Mouse (Mus musculus) activated CD4-positive, CD25-positive, alpha-beta regulatory T cell, adult 4 months (primary cell): ENCODE data around the gene Rrp1b. TPM values are rescaled to one million over a fixed set of nuclear protein-coding genes. Genes with fewer than 3 reads are reported as not detected.
"Not testable (repeated sequence)": the region's sequence is repeated elsewhere in the genome, so short reads cannot be mapped to it uniquely, and the experiment has no call there.

Source experiments
- ATAC-seq: one replicate; pipeline ENCODE4 v1.8.0; 2017
- polyA plus RNA-seq, 2 experiments: library from polyadenylated mRNA; unstranded; fragments of 100-300 nt; shearing (Covaris generic); gene quantifications; one replicate each; pipeline ENCODE4 v1.2.1; 2017

Rrp1b gene
- polyA plus RNA-seq, 2 experiments from 2014 or later = 56.3 to 76.7 TPM

- peak; percentile 84 for ATAC-seq
Observed at GRCm38 (mm10) chr17:32091364-32092240, 55.7 kb downstream of the Rrp1b start.

- ATAC-seq = no peak
Observed at GRCm38 (mm10) chr17:32092241-32092619, 56.3 kb downstream of the Rrp1b start.

GRCm38 (mm10) chr17:32092895-32093294 is 57.0 kb downstream of the Rrp1b start:
- no peak for ATAC-seq

- ATAC-seq = no peak
Observed at GRCm38 (mm10) chr17:32097676-32098075, 61.8 kb downstream of the Rrp1b start.

- ATAC-seq = not testable (repeated sequence)
Observed at GRCm38 (mm10) chr17:32098905-32099304, 63.0 kb downstream of the Rrp1b start.

GRCm38 (mm10) chr17:32099574-32099942 is 63.7 kb downstream of the Rrp1b start:
- ATAC-seq = no peak

- ATAC-seq = no peak
Observed at GRCm38 (mm10) chr17:32099943-32100586, 64.2 kb downstream of the Rrp1b start.

GRCm38 (mm10) chr17:32103054-32103453 is 67.2 kb downstream of the Rrp1b start:
- ATAC-seq = no peak

GRCm38 (mm10) chr17:32106358-32106757 is 70.5 kb downstream of the Rrp1b start:
- ATAC-seq = no peak

- no peak for ATAC-seq
Observed at GRCm38 (mm10) chr17:32107877-32108276, 72.0 kb downstream of the Rrp1b start.

- not testable (repeated sequence) for ATAC-seq
Observed at GRCm38 (mm10) chr17:32108320-32109011, 72.6 kb downstream of the Rrp1b start.

GRCm38 (mm10) chr17:32109201-32109940 is 73.5 kb downstream of the Rrp1b start:
- no peak for ATAC-seq

- no peak for ATAC-seq
Observed at GRCm38 (mm10) chr17:32110424-32110823, 74.5 kb downstream of the Rrp1b start.

GRCm38 (mm10) chr17:32110980-32111780 is 75.3 kb downstream of the Rrp1b start:
- ATAC-seq = no peak

Other genes with a start within 250 kb of the Rrp1b start
- gene Sik1, start 180.3 kb upstream of the Rrp1b start, polyA plus RNA-seq = 1 to 10 TPM; 3.2 to 4.1 TPM
- gene Hsf2bp, start 249 bp downstream of the Rrp1b start, polyA plus RNA-seq = 1 to 10 TPM; 1.1 to 2.0 TPM
- gene Notch3, start 130.8 kb downstream of the Rrp1b start, polyA plus RNA-seq = not detected
- gene Ephx3, start 153.4 kb downstream of the Rrp1b start, polyA plus RNA-seq = not detected
- gene Brd4, start 248.6 kb downstream of the Rrp1b start, polyA plus RNA-seq = 10 to 100 TPM; 61.8 to 71.6 TPM